Mouse (Mus musculus): ENCODE measurements around the gene Gm8229. TPM values are rescaled to one million over a fixed set of nuclear protein-coding genes. Genes with fewer than 3 reads are reported as not detected.
"Not testable (repeated sequence)": the region's sequence is repeated elsewhere in the genome, so short reads cannot be mapped to it uniquely, and the experiment has no call there.

Gene Gm8229
- total RNA-seq (2015) (not detected in 2 replicates), total RNA-seq (2017) (not detected in 2 replicates)

GRCm38 (mm10) chr14:44365057-44365456, at the start of gene Gm8229:
TSS of gene Gm8229 (plus strand) at chr14:44365357.
- ATAC-seq (ENCODE audit: poor library complexity, severe bottlenecking), result not testable (repeated sequence)

DNA sequence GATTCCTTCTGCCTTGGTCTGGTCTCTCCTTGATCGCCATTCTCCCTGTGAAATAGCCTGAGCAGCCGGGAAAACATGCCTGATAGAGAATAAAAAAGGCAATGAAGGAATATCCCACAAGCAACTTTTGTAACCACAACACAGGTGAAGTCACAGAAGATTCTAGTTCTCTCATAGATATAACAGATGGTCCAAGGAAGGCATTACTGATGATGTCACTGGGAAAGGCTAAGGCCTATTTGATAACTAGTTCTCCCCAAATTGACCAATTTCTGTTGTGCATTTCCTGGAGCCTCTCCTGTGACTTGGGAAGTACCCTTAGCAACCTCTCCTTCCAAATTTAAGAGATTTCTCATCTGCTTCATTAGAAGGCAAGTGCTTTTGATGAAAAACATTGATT, 26.7 kb upstream of the Gm8229 start, which contains the start of gene Gm5930:
Gm5930 (minus strand) TSS at position 101 of the 400 bp plus-strand sequence.
- ATAC-seq (ENCODE audit: poor library complexity, severe bottlenecking), result not testable (repeated sequence)

GRCm38 (mm10) chr14:44361416-44361815, 3.7 kb upstream of the Gm8229 start:
- not testable (repeated sequence) for ATAC-seq (ENCODE audit: poor library complexity, severe bottlenecking)

DNA sequence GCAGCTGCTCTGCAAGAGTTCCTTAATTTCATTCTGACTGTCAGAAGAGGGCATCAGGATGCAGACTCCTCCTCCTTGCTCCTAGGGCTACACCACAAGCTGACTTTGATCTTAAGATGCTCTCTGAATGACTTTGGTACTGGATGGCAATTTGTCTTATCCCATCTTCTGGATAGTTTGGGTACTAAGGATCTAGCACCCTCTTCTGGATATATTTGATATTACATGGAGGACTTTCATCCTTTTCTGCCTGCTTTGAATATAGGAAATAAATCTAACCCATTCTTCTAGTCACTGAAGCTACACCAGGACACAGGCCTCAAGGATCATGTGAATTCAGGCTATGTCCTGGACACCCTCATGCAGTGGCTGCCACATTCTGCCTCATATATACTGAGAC, 2.9 kb upstream of the Gm8229 start:
- ATAC-seq (ENCODE audit: poor library complexity, severe bottlenecking), result not testable (repeated sequence)

DNA sequence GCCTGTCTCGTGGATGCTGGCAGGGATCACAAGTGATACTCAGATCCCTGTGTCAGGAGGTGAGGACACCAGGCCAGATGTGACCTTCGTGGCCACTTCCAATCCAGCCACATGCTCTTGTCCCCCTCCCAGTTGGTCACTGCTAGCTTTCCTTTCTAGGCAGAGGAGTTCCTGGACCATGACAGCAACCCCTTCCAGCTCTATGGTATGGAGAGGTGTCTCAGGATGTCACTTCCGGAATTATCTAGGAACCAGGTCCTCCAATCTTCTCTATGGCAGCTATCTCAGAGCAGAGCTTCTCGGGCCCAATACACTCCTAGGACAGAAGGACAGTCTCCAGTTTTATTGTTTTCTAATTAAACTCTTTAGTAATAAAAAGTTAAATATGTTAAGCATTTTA, 19.1 kb downstream of the Gm8229 start:
- ATAC-seq (ENCODE audit: poor library complexity, severe bottlenecking), result not testable (repeated sequence)

GRCm38 (mm10) chr14:44410588-44410987, 45.4 kb downstream of the Gm8229 start, which contains the start of gene Gm3371:
TSS of gene Gm3371 (minus strand) at chr14:44410688.
- not testable (repeated sequence) for ATAC-seq (ENCODE audit: poor library complexity, severe bottlenecking)

Other genes with a start within 250 kb of the Gm8229 start
- gene Gm3327, start 241.5 kb upstream of the Gm8229 start, total RNA-seq (2015), result not detected in 2 replicates
- not detected in 2 replicates for gene Gm3327, start 241.5 kb upstream of the Gm8229 start, total RNA-seq (2017)
- gene Gm8212, start 167.7 kb upstream of the Gm8229 start, total RNA-seq (2015), result not detected in 2 replicates
- not detected in 2 replicates for gene Gm8212, start 167.7 kb upstream of the Gm8229 start, total RNA-seq (2017)
- not detected in 2 replicates for gene 4930503E14Rik, start 152.1 kb upstream of the Gm8229 start, total RNA-seq (2015)
- gene 4930503E14Rik, start 152.1 kb upstream of the Gm8229 start, total RNA-seq (2017), result not detected in 2 replicates
- gene Gm8220, start 79.8 kb upstream of the Gm8229 start, total RNA-seq (2015), result not detected in 2 replicates
- gene Gm8220, start 79.8 kb upstream of the Gm8229 start, total RNA-seq (2017), result not detected in 2 replicates
- not detected in 2 replicates for gene Gm5930, start 26.8 kb upstream of the Gm8229 start, total RNA-seq (2015)
- not detected in 2 replicates for gene Gm5930, start 26.8 kb upstream of the Gm8229 start, total RNA-seq (2017)
- gene Gm3371, start 45.3 kb downstream of the Gm8229 start, total RNA-seq (2015), result not detected in 2 replicates
- gene Gm3371, start 45.3 kb downstream of the Gm8229 start, total RNA-seq (2017), result not detected in 2 replicates
- gene Gm8232, start 68.3 kb downstream of the Gm8229 start, total RNA-seq (2015), result not detected in 2 replicates
- gene Gm8232, start 68.3 kb downstream of the Gm8229 start, total RNA-seq (2017), result not detected in 2 replicates
- gene BC061237, start 127.1 kb downstream of the Gm8229 start, total RNA-seq (2015), result not detected in 2 replicates
- gene BC061237, start 127.1 kb downstream of the Gm8229 start, total RNA-seq (2017), result not detected in 2 replicates
- gene Gm17093, start 152.9 kb downstream of the Gm8229 start, total RNA-seq (2015), result not detected in 2 replicates
- not detected in 2 replicates for gene Gm17093, start 152.9 kb downstream of the Gm8229 start, total RNA-seq (2017)
- not detected in 2 replicates for gene Gm8247, start 217.8 kb downstream of the Gm8229 start, total RNA-seq (2015)
- not detected in 2 replicates for gene Gm8247, start 217.8 kb downstream of the Gm8229 start, total RNA-seq (2017)

All from megakaryocyte, adult 5-6 weeks (primary cell).